Mouse (Mus musculus): ENCODE measurements around the gene R3hdm1. TPM values are rescaled to one million over a fixed set of nuclear protein-coding genes. Genes with fewer than 3 reads are reported as not detected.

The R3hdm1 gene
- polyA plus RNA-seq (2014; fragmentation: Illumina TruSeq; extraction: RNeasy Lipid Tissue Mini Kit (QIAGEN cat#74804); ENCODE audit: low read depth, low replicate concordance), result 48.4 TPM

DNA sequence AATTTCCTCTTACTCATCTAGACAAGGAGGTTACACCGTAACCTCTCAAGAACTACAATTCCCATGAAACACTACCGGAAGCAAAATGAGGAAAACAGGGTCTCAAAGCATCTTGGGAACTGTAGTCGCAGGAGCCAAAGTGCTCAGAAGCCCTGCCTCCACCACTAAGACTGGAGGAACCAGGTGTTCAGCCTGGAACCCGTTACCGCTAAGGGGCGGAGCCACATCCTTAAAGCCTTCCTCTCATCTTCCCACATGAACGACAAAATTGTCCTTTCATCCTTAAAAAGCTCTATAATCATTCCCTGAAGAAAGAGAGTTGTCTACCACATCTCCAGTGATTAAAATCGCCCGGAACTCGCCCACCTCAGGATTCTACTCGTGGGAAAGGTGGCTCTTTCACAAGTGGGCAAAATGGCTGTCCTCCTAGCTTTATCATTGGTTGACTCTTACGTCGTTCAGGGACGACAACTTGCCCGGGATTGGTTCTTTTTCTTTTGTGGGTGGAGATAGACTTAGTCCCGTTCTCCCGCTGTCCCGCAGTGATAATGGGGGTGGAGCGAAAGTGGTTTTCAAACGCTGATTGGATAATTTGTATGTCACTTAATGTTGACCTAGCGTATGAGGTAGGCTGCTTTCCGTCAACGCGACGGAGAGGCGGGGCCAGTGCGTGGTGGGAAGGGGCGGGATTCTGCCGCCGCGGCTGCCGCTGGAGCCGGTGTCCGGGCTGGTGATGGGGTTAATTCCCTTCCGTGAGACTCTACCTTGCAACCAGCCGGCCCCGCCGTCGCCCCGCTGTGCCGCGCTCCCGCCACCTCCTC lies at the start of gene R3hdm1, which contains the start of gene Zranb3:
Gene R3hdm1, plus strand, starts transcription at position 661 of the 821 bp plus-strand sequence.
Gene Zranb3, minus strand, starts transcription at position 407 of the 821 bp plus-strand sequence.

DNA sequence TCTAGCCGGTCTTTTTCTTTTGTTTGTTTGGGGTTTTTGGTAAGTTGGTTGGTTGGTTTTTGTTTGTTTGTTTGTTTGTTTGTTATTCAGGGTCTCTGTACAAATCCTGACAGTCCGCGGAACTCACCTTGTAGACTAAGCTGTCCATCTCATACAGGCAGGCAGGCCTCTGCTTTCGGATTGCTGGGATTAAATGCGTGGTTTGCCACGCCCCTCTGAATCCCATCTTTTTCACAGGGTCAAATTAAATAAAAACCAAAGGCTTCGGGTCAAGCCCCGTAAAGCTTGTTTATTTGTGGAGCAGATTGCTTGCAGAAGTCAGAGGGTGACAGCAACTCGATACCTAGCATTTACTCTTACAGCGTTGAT lies 140.5 kb downstream of the R3hdm1 start, which contains the start of gene Ubxn4:
Gene Ubxn4, plus strand, starts transcription at position 338 of the 369 bp plus-strand sequence.

Other genes with a start within 250 kb of the R3hdm1 start
- gene Map3k19, start 248.3 kb upstream of the R3hdm1 start, polyA plus RNA-seq (2014; fragmentation: Illumina TruSeq; extraction: RNeasy Lipid Tissue Mini Kit (QIAGEN cat#74804); ENCODE audit: low read depth, low replicate concordance), result not detected
- gene Rab3gap1, start 234.5 kb upstream of the R3hdm1 start, polyA plus RNA-seq (2014; fragmentation: Illumina TruSeq; extraction: RNeasy Lipid Tissue Mini Kit (QIAGEN cat#74804); ENCODE audit: low read depth, low replicate concordance), result 21.5 TPM
- 2.1 TPM for gene Zranb3, start 254 bp upstream of the R3hdm1 start, polyA plus RNA-seq (2014; fragmentation: Illumina TruSeq; extraction: RNeasy Lipid Tissue Mini Kit (QIAGEN cat#74804); ENCODE audit: low read depth, low replicate concordance)
- gene Ubxn4, start 140.7 kb downstream of the R3hdm1 start, polyA plus RNA-seq (2014; fragmentation: Illumina TruSeq; extraction: RNeasy Lipid Tissue Mini Kit (QIAGEN cat#74804); ENCODE audit: low read depth, low replicate concordance), result 108 TPM
- not detected for gene Lct, start 225.0 kb downstream of the R3hdm1 start, polyA plus RNA-seq (2014; fragmentation: Illumina TruSeq; extraction: RNeasy Lipid Tissue Mini Kit (QIAGEN cat#74804); ENCODE audit: low read depth, low replicate concordance)